Mouse (Mus musculus): ENCODE data around the gene Macrod1.

Gene Macrod1

DNA sequence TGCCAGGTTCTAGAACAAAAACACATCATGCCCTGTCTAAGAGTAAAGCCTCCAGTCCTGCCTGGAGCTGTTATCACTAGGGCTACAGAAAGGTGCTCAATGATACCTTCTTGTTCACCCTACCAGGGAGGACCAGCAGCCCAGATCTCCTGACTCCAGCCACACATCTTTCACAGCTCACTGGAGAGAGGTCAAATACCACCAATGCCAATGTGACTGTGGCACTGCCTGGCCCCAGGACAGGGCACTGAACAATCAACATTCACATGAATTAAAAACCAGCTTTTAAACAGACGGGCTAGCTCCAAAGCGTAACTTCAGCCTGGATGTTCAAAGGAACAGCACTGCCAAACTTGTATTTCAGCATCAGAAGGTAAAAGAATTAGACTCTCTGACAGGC lies 179.4 kb downstream of the Macrod1 start:
- DNase-seq (ENCODE audit: low read depth, low spot score): no peak

GRCm38 (mm10) chr19:7236742-7237141 lies 180.1 kb downstream of the Macrod1 start:
- no peak for DNase-seq (ENCODE audit: low read depth, low spot score)

DNA sequence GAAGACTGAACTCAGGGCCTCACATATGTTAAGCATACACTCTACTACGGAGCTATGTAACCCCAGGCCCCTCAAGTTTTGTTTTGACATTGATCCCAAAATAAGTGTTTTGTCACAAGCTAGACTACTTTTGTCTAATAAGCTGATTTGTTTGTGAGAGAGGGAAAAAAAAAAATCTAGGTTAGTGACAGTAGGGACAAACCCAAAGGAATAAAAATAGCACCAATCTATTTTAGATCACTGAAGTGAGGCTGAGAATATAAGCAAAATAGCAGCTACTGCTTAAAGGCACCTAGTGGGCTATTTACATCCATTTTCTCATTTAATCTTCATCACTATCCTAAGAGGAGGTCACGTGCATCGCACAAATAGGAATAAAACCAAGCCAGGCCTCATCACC lies 183.0 kb downstream of the Macrod1 start:
- DNase-seq (ENCODE audit: low read depth, low spot score): no peak

DNA sequence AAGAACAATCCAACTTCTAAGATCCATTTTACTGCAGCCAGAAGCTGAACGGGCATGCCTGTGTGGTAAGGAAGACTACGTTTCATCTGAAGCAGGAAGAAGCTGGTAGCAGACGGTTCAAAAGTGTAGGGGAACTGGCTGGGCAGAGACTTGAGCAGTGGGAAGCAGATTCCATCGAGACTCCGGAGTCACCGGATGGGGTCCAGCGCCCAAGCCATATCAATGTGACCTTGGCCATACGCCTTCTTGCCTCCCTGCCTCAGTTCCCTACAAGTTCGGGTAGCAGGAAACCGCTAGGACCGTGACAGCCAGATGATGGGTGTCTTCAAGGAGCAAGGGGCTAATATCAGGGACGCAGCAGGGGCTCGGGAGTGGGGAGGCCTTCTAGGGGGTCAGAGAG lies 183.7 kb downstream of the Macrod1 start:
- no peak for DNase-seq (ENCODE audit: low read depth, low spot score)

GRCm38 (mm10) chr19:7240782-7241690 lies 184.4 kb downstream of the Macrod1 start, which contains the start of gene Naa40:
TSS of gene Naa40 (minus strand) at chr19:7241183.
- peak; percentile 94 for DNase-seq (ENCODE audit: low read depth, low spot score)

DNA sequence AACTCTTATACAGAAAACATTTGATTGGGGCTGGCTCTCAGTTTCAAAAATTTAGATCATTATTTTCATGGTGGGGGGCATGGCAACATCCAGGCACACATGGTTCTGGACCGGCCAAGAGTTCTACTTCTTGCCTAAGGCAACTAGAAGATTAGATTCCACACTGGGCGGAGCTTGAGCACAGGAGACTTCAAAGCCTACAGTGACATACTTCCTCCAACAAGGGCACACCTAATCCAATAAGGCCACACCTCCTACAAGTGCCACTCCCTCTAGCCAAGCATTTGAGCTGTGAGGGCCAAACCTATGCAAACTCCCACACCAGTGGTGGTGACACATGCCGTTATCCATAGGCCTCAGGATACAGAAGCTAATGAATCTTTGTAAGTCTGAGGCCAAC lies 189.4 kb downstream of the Macrod1 start:
- DNase-seq (ENCODE audit: low read depth, low spot score): no peak
